Mouse (Mus musculus) right cerebral cortex, adult 2 months (tissue): ENCODE measurements at regions not wholly inside any gene's neighbourhood (a gene's known extent, or its start where the extent isn't known, plus 50 kb on each side); places are given as distances from the start of the nearest gene placed in this dataset.

ENCODE experiments used
- DNase-seq, 2 experiments: peaks; one replicate each; pipeline ENCODE4 v3.0.0; 2021 to 2022; ENCODE audit warnings: low spot score in 2 of 2

DNA sequence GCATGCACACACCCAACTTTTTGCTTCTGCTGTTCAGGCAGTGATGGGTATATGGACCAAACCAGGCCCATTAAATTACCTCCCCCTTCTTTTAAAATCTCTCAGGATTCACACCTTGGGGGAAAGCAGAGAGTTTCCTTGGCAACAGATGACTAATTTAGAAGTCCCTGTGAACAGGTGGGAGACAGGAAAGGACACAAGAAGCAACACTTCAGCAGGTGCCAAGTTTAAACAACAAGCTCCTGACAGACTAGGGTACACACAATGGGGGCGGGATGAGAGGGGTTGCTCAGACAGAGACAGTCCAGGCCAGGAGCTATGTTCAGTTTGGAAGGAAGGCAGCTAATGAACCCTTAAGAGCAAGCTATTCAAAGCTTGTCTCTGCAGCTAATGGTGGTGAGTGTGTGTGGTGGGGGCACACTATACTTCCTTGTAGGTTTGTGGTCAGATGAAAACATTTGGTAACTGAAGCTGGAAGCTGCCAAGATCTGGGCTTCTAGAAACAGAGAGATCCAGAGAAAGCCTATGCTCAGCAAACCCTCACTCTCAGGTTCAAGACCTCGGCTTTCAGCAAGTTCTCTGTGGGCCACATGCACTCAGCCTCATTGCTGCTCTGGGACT, 283.0 kb upstream of the Tle3 start:
- DNase-seq: peak in 1 of 2 experiments; percentile 12

DNA sequence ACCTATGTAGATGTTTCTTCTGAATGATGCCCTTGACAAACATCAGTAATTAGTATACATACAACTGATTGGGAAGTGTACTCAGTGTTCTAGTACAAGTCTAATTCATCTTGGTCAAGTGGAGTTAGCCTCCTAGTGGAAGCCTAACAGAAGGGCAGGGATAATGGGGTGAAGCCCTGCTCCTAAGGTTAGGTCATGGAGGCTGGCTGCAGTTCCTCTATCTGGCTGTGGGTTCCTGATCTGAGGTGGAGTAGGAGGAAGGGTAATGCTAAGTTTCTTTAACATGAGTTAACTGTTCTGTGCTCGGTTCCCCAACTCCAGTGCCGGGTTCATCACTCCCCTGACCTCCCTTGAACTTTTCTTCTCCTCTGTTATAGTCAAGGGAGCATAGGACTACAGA, 281.1 kb upstream of the Tle3 start:
- no peak for DNase-seq

DNA sequence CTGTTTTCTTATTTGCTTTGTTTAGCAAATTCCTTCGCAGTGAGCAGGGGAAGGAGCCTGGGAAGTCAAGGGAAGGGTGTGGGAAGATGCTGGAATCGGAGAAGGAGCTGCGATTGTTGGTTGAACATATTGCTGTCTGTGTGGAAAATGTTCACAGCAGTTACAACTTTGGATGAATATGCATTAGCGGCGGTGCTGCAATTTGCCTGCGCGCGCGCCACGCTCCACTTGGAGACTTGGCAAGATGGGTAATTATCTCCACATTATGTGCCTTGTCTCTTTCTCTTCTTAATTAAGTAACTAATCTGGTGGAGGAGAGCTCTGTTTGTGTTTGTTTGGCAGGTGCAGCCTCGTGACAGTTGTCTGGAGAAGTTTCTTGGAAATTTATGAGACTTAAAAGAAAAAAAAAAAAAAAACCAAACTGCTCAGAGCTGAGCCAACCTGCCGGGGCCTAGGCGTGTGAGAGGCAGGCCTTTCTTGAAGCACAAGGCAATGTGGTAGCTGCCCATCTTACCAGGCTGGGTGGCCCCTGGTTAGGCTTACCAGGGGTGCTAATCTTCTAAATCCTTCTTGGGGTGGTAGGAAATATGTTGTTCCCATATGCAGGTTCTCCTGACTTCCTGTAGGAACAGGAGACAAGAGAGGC, 279.2 kb upstream of the Tle3 start:
- DNase-seq: peak; percentile 67

DNA sequence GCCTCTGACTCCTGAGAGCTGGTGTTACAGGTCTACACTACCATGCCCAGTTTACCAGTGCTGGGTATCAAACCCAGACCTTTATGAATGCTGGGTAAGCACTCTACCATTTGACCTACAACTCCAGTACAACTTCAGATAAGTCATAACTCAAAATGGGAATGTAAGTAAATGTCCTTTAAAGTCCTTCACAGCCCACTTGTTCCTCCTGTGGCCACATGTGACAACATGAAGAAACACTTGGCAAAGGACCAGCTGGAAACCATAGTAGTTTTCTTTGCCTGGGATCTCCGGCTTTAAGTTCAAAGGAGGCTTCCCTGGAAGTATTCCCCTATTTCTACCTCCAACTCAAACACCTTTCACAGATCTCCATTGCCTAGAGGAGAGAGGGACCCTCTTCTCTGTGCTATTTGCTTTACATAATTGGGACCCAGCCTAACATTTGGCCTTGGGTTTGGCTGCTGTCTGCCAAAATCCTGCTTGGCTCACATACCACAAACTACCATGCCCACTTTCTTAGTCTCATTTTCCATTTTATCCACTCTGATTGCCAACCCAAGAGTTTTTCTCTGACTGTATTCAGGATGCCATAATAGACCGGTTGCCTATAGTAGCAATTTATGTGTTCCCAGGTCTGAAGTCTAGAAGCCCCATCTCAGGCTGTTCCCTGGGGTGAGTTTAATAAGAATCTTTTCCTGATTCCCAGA, 276.9 kb upstream of the Tle3 start:
- DNase-seq: no peak

DNA sequence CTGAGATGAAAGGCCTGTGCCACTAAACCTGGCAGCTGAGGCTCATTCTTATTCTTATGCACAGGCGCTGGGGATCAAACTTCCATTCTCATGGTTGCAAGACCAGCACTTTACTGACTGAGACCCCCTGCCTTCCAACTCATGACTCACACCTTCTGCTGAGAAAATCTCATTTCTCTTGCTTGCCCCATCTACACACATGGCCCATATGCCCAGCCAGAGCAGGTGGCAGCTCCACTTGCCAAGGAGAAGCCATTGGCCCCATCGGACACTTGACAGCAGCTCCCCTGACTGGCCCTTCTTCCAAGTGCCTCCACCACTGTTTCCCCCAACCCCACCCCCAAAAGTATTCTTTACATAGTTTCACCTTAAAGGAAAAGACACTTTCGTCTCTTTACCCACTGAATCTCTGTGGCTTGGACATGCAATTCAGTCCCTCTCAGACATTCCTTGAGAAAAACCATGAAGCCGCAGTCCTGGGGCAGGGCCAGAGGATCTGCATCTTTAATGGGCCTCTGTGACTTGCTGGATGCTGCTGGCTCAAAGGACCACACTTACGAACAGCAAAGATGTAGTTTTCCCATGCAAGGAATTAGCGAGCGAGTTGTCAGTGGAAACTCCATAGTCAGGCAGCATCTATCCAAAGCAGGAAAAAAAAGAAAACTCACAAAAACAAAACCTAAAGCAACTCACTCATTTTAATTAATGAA, 270.3 kb upstream of the Tle3 start:
- DNase-seq: no peak

DNA sequence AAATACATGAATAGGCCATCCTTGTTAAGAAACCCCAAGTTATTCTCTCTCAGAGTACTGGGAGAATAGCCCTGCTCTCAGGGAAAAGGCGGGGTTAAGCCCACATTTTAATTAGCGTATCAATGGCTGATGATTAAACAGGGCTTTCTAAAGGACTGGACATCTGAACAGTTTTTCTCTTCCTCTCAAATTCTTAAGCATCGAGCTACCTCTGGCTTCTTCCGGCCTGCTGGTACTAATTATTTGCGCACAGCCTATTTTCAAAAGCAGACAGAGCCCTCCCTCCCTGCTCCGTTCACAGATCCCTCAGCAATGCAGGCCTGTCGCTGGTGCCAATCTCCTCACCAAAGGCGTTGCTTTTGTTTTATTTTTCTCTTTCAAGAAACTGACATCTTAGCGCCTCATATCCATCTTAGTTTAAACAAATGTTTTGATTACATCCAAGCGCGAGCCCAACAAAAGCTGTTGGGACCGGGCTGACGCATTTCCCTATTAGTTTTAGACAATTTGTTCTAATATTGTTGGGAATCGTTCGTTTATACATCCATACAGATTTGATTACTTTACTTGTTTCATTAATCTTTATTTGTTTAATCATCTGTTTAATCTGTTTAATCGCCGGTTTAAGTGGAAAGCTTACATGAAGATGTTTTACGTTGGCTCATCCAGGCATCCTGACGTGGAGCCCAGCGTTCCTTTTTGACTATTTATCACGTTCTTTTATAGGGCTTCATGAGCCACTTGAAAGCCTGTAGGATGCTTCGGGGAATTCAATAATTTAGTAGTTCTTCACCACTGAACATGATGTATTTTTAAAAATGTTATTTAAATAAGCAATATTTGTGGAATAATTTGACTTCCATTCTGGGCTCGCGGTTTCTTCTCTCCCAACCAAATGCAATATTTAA, 269.5 kb upstream of the Tle3 start:
- DNase-seq: no peak

DNA sequence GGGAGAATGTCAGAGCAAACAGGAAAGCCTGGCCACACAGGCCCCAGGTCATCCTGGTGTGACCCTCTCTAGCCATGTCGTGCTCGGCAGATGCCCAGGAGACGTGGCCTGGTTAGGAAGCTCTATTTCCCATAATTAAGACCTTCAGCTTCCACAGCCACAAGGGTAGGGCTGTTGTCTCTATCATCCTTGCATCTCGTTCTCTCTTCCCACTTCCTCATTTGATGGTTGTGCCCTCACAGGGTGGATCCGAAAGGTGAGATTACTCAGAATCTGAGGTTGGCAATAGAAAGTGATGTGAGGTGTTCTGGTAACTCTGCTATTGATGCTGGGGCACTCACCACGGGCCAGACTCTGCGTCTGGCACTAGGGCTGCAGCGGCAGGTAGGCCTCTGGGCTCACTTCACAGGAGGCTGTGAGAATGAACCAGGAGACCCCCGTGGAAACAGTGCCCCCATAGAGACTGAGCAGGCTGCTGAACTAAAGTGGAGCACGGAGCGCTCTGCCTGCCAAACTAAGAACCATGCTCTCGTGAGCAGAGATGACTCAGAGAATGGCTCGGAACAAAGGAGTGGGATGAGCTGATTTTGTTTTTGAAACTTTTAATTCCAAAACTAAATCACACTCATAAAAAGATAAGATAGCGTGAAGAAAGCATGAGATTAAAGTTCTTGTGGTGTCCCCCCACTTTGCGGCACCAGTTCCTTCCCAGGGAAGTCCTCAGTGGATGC, 266.5 kb upstream of the Tle3 start:
- peak; percentile 32 to 49 for DNase-seq

DNA sequence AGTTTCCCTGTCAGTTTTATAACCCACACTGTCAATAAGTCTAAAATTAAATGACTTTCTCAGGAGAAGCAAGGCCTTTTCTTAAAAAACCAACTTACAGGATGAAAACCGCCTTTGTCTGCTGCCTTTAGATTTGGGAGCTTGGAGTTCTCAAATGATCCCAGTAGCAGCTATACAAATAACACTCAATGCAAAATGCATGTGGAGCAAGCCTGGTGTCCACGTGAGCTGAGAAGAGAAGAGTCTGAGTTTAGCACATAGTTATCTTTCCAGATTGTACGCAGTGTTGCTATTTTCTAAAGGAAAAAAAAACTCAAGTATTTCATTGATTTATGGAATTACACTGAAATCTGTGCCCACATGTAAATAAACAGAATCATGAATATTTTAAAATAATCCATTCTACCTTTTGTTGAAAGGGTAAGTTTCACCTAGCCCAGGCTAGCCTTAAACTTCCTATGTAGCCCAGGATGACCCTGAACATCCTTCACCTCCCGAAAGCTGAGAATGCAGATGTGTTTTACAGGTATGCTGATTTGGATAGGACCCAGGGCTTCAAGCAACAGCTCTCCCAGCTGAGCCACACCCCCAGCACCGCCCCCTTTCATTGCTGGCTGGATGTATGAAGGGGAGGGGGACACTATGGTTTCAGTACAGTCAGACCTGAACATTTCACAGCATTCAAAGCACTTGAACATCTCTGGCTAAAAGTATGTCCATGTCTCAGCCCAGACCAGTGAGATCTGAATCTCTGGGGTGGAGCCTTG, 262.5 kb upstream of the Tle3 start:
- peak in 1 of 2 experiments; percentile 11 for DNase-seq

DNA sequence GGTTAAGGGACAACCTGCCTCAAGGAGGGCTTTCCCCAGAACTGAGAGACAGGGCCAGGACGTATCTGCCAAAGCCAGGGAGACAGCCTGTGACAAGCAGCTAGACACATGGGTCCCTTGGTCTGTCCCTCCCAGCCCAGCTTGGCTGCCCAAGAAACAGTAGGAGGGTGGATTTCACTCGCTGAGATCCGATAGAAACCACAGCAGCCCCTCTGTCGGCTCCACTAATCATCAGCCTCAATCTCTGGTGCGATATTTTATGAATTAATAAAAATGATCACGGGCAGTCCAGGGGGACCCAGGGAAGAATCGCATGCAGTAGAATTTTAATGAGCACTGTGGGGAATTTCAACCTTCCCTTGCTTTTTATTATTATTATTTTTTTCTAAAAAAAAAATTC, 261.0 kb upstream of the Tle3 start:
- DNase-seq: no peak

DNA sequence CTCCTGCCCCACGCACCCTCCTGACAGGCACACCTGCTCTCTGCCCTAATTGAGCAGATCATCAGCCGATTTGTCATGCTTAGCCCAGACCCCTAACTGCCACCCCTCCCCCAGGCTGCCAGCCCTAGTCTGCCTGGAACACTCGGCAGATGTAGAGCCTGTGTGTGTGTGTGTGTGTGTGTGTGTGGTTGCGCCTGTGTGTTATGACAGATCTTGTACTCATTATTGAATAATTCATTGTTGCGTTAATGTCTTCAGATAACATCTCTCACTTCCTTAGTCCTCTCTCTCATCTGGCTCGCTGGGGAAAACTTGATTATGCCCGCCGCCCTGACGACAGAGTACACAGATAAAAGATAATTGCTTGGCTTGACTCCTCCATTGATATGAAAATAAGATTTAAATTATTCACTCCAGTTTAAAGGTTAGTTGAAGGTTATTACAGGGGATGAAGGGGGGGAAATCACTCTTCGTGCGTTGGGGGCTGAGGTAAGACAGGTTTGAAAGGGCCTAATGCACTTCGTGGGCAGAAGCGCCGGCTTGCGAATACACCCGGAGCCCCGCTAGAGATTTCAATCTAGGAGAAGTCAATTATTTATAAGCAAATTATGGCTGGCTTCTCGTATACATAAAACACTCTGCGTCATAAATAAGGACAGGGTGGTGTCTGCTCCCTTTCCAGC, 260.3 kb upstream of the Tle3 start:
- DNase-seq: no peak

DNA sequence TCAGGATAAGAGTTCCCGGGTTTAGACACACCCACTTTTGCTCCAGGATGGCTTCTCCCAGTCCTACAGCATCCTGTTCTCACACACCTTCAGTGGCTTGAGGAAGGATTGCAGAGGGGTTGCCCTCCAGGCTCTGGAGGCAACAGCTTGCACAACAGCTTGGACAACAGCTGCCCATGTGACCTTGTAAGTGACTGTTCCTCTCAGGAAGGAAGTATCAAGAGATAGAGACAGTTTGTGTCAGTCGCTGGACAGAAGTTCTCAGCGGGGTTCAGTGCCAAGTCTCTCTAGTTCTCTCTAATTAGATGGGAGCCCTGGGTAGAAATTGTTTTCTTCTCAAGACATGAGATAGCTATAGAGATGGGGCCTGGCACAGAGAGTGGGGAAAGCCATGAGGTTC, 252.9 kb upstream of the Tle3 start:
- no peak for DNase-seq

DNA sequence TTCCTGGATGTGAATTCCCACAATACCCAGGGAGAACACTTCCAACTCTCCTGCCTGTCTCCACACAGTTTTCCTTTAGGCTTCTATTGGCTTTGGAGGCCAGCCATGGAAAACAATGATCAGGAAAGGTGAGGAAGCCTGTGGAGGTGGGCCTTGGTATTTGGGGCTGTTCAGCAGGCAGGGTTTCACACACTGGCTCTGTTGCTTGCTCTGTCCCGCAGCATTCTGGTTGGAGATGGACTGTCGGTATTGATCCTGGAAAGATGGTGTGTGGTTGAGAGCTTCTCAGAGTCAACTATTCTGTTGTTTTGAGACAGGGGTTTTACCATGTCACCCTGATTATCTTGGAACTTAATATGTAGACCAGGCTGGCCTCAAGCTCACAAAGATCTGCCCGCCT, 251.6 kb upstream of the Tle3 start:
- no peak for DNase-seq

DNA sequence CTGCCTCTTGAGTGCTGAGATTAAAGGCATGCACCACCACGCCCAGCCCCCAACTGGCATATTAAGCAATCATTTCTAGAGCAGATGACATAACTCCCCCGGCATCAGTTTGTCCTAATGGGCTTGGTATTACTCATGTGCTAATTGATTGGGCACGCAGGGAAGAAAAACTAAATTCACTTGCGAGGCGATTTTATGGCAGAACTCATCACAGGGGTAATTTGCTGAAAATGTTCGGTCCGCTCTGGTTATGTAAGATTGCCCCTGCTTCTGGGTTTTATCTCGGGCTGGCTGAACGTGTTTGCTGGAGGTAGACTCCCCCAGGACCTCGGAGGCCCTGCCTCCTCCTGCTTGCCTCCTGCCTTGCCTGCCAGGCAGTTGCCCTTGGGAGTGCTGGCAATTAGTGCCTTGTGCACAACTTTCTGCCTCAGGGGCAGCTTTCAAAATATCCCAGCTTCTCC, 251.2 kb upstream of the Tle3 start:
- DNase-seq: no peak

DNA sequence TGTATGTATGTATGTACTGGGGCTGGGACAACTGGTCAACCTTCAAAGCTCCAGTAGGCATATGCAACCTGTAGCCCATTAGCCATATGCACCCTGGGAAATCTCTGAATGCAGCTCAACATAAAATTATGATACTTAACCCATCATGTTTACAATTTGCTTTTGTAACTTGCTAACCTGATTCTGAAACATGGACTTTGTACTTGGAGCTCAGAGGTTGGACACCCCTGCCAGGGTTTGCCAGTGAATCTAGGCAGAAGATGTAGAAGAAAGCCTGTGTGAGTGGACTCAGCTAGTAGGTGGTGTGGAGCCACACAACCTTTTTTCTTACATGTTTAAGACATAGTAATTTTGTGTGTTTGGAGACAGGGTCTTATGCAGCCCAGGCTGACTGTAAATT, 248.7 kb upstream of the Tle3 start:
- no peak for DNase-seq

DNA sequence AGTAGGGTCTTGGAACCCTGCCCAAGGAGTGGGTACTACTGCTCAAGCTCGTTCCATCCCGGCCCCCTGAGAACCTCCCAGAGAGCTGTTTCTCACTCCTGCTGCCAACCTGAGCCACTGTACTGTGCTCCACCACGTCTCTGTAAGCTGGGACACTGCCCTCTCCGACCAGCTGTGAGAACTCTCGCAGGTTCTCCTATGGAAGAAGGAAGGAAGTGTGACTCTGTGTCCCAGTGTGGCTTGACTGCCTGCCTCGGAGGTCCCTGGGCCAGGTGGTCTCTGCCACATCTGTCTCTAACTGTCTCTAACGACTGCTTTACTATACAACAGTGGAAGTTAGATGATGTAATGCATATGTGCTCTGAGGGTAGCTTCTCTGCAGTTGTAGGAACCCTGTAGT, 246.4 kb upstream of the Tle3 start:
- no peak for DNase-seq

DNA sequence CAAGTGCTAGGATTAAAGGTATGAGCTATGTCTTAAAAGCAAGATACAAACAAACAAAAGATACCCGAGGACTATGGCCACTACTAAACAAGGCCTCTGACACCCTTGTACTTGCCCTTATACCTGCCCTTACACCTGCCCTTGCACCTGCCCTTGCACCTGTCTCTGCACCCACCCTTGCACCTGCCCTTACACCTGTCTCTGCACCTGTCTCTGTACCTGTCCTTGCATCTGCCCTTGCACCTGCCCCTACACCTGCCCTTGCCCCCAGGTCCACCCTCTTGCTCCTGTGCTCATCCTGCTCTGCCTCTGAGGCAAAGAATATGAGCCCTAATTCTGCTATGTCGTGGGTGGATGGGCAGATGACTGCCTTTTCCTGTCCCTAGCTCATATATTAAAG, 244.1 kb upstream of the Tle3 start:
- no peak for DNase-seq

DNA sequence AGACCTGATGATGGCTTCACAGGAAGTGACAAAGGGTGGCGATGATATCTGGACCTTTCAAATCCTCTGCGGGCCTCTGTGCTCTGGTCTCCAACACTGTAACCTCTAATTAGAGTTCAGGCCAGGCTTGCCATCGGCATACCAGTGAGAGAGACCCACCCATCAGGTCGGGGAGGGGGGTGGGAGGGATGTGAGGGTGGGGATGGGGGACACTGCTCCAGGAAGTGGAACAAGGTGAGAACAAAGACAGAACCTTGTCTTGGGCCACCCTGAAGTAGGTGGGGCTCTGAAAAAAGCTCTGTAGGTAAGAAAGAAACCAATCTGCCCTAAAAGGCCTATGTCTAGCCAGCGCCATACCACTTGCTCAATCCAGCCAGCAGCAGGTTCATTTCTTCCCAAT, 243.0 kb upstream of the Tle3 start:
- DNase-seq: no peak

DNA sequence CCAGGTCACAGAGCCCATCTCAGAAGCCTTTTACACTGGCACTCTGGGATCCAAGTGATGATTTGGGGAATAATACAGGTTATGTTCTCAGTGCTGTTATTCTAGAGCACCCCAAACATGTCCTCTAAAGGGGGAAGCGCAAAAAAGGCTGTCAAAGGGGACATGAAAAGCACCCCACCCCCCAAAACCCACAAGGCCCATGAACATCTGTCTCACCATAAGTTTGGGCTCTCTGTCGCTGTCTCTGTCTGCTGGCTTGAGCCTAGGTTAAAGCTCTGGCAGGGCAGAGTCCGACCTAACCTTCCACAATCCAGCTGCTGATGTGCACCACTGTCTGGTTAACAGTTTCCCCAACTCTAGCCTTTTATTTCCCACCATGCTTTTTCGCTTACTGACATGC, 241.3 kb upstream of the Tle3 start:
- no peak for DNase-seq

DNA sequence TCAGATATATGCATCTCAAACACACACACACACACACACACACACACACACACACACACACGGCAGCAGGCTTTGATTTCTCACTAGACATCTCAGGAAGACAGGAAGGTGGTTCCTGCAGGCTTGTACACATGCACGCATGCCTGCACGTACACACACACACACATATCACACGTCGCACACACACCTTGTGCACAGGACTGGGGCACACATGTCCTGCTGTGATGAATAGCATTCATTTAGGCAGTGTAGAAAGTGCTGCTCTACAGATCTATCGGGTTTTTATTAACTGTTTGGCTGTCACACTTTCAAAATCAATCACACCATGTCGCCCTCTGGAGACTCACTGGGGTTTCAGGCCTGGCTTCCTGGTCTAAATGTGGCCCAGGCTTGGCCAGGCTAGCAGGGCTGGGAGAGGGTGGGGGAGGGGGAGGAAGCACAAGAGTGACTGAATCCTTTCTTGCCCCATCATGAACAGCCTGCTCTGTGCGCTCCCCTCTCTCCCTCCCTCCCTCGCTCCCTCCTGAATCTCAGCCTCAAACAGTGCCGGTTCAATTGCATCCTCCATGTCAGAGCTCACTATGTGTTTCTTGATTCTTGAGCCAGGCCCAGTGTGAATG, 236.8 kb upstream of the Tle3 start:
- no peak for DNase-seq
